Mouse (Mus musculus) thymus, adult 2 months (tissue): ENCODE data around the gene Rere.

Source experiments
- CTCF ChIP-seq: fragments of 200-500 bp; IDR thresholded peaks from 2 replicates; pipeline ENCODE4 v1.5.1; 2012; ENCODE audit warnings: mild to moderate bottlenecking, control low read depth, low read length, moderate library complexity, borderline replicate concordance; ENCODE audit not compliant: control insufficient read depth, poor library complexity, insufficient read depth; ENCODE audit errors: extremely low read depth
- POLR2A ChIP-seq: fragments of 200-500 bp; IDR thresholded peaks from 2 replicates; pipeline ENCODE4 v1.6.1; 2012; ENCODE audit warnings: mild to moderate bottlenecking, low read length, control low read depth, moderate library complexity; ENCODE audit not compliant: control insufficient read depth, poor library complexity, insufficient read depth; ENCODE audit errors: extremely low read depth

DNA sequence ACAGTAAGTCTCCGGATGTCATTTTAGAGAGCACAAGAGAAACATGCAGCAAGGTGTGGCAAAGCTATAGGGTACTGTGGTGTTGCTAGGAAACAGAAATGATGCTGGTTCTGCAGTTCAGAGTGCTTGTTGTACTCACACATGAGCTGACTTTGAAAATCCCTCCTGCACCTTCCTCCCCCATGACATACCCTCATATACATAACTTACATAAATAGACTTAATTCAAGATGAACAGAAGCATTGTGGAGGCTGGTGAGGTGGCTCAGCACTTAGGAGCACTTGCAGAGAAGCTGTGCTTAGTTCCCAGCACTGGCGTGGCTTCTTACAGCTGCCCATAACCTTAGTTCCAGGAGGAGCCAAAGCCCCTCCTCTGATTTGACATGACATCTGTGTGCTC lies 228.6 kb downstream of the Rere start:
- no peak for TF ChIP-seq POLR2A
- TF ChIP-seq CTCF, result no peak
